Mouse (Mus musculus): Measurements from ENCODE around the gene Slx1b. TPM values are rescaled to one million over a fixed set of nuclear protein-coding genes. Genes with fewer than 3 reads are reported as not detected.

Slx1b gene
- polyA plus RNA-seq, 1 experiment from 2014 or later, result 21.1 TPM

- WGBS, result 90% methylated on average over 5 of the region's 5 CpGs
- no peak for ATAC-seq
- peaks cover 84% of the 10 kb centered on the region for H3K36me3 ChIP-seq
Observed at GRCm38 (mm10) chr7:126668452-126668851, 27.1 kb downstream of the Slx1b start.

GRCm38 (mm10) chr7:126667495-126668090, 28.0 kb downstream of the Slx1b start:
- Histone ChIP-seq H3K9ac (replicated peaks) (no peak overlapping the region), H3K36me3 (peaks cover 82% of the 10 kb centered on the region), H3K27ac (no peak overlapping the region), H3K4me3 (replicated peaks) (no peak overlapping the region), H3K9me3 (no peaks in the 10 kb centered on the region), H3K4me1 (replicated peaks) (no peaks in the 10 kb centered on the region), H3K4me2 (replicated peaks) (no peak overlapping the region), H3K27me3 (no peaks in the 10 kb centered on the region)
- 90% methylated on average over 9 of the region's 9 CpGs for WGBS
- no peak for ATAC-seq

More at GRCm38 (mm10) chr7:126668452-126668851, 27.1 kb downstream of the Slx1b start:
- Histone ChIP-seq H3K4me2 (replicated peaks) (no peak overlapping the region), H3K27ac (no peak overlapping the region), H3K9me3 (no peaks in the 10 kb centered on the region), H3K4me1 (replicated peaks) (no peaks in the 10 kb centered on the region), H3K27me3 (no peaks in the 10 kb centered on the region), H3K4me3 (replicated peaks) (no peak overlapping the region), H3K9ac (replicated peaks) (no peak overlapping the region)

GRCm38 (mm10) chr7:126665269-126665668, 30.3 kb downstream of the Slx1b start:
- no peak overlapping the region for H3K4me3 ChIP-seq (replicated peaks)

GRCm38 (mm10) chr7:126663646-126664045, 31.9 kb downstream of the Slx1b start:
- Histone ChIP-seq H3K9ac (replicated peaks) (no peak overlapping the region), H3K36me3 (peaks cover 65% of the 10 kb centered on the region), H3K4me3 (replicated peaks) (no peak overlapping the region), H3K27ac (no peak overlapping the region), H3K4me2 (replicated peaks) (no peak overlapping the region), H3K9me3 (no peaks in the 10 kb centered on the region), H3K27me3 (no peaks in the 10 kb centered on the region), H3K4me1 (replicated peaks) (no peaks in the 10 kb centered on the region)
- 86% methylated on average over 8 of the region's 8 CpGs for WGBS
- no peak for ATAC-seq

More at GRCm38 (mm10) chr7:126665269-126665668, 30.3 kb downstream of the Slx1b start:
- H3K27ac ChIP-seq, result no peak overlapping the region
- H3K36me3 ChIP-seq, result peaks cover 70% of the 10 kb centered on the region
- H3K9me3 ChIP-seq, result no peaks in the 10 kb centered on the region
- no peak overlapping the region for H3K4me2 ChIP-seq (replicated peaks)
- H3K27me3 ChIP-seq, result no peaks in the 10 kb centered on the region
- no peaks in the 10 kb centered on the region for H3K4me1 ChIP-seq (replicated peaks)
- H3K9ac ChIP-seq (replicated peaks), result no peak overlapping the region
- no peak for ATAC-seq
- WGBS, result 98% methylated on average over 3 of the region's 3 CpGs

GRCm38 (mm10) chr7:126659771-126660170, 35.8 kb downstream of the Slx1b start:
- 86% methylated on average over 3 of the region's 3 CpGs for WGBS
- H3K9me3 ChIP-seq, result no peaks in the 10 kb centered on the region
- ATAC-seq, result no peak
- no peak overlapping the region for H3K27ac ChIP-seq
- no peaks in the 10 kb centered on the region for H3K4me1 ChIP-seq (replicated peaks)
- H3K4me2 ChIP-seq (replicated peaks), result no peak overlapping the region
- no peaks in the 10 kb centered on the region for H3K27me3 ChIP-seq
- no peak overlapping the region for H3K4me3 ChIP-seq (replicated peaks)
- peaks cover 31% of the 10 kb centered on the region for H3K36me3 ChIP-seq
- no peak overlapping the region for H3K9ac ChIP-seq (replicated peaks)

GRCm38 (mm10) chr7:126657522-126657921, 38.1 kb downstream of the Slx1b start:
- Histone ChIP-seq H3K27ac (no peak overlapping the region), H3K4me3 (replicated peaks) (no peak overlapping the region), H3K4me1 (replicated peaks) (no peaks in the 10 kb centered on the region), H3K36me3 (peaks cover 13% of the 10 kb centered on the region), H3K27me3 (no peaks in the 10 kb centered on the region), H3K4me2 (replicated peaks) (no peak overlapping the region), H3K9me3 (no peaks in the 10 kb centered on the region), H3K9ac (replicated peaks) (no peak overlapping the region)
- ATAC-seq, result no peak
- WGBS, result 91% methylated on average over 1 of the region's 1 CpGs

- Histone ChIP-seq H3K27ac (no peak overlapping the region), H3K4me2 (replicated peaks) (no peak overlapping the region), H3K4me1 (replicated peaks) (no peaks in the 10 kb centered on the region), H3K4me3 (replicated peaks) (no peak overlapping the region), H3K36me3 (0 out of 2 replicates have a peak, but pooled peaks cover 2% of the 10 kb centered on the region), H3K27me3 (no peaks in the 10 kb centered on the region), H3K9me3 (no peaks in the 10 kb centered on the region), H3K9ac (replicated peaks) (no peak overlapping the region)
- ATAC-seq, result no peak
- WGBS, result 95% methylated on average over 3 of the region's 3 CpGs
Observed at GRCm38 (mm10) chr7:126655695-126656094, 39.9 kb downstream of the Slx1b start.

- H3K27me3 ChIP-seq, result no peaks in the 10 kb centered on the region
- no peak overlapping the region for H3K9ac ChIP-seq (replicated peaks)
- no peak overlapping the region for H3K27ac ChIP-seq
- no peak for ATAC-seq
- H3K4me2 ChIP-seq (replicated peaks), result no peak overlapping the region
- 91% methylated on average over 2 of the region's 2 CpGs for WGBS
- no peak overlapping the region for H3K4me3 ChIP-seq (replicated peaks)
- H3K4me1 ChIP-seq (replicated peaks), result peaks cover 9% of the 10 kb centered on the region
- H3K9me3 ChIP-seq, result no peaks in the 10 kb centered on the region
- H3K36me3 ChIP-seq, result 0 out of 2 replicates have a peak, but pooled peaks cover 2% of the 10 kb centered on the region
Observed at GRCm38 (mm10) chr7:126653991-126654390, 41.6 kb downstream of the Slx1b start.

GRCm38 (mm10) chr7:126650852-126651251, 44.7 kb downstream of the Slx1b start:
- no peak overlapping the region for H3K4me3 ChIP-seq (replicated peaks)
- no peak for ATAC-seq
- H3K9me3 ChIP-seq, result no peaks in the 10 kb centered on the region
- H3K27ac ChIP-seq, result no peak overlapping the region
- 84% methylated on average over 2 of the region's 2 CpGs for WGBS
- H3K36me3 ChIP-seq, result 0 out of 2 replicates have a peak, but pooled peaks cover 2% of the 10 kb centered on the region
- no peaks in the 10 kb centered on the region for H3K27me3 ChIP-seq
- H3K4me2 ChIP-seq (replicated peaks), result no peak overlapping the region
- peaks cover 9% of the 10 kb centered on the region for H3K4me1 ChIP-seq (replicated peaks)
- H3K9ac ChIP-seq (replicated peaks), result no peak overlapping the region

GRCm38 (mm10) chr7:126649231-126650051, 46.1 kb downstream of the Slx1b start, which contains the start of gene Sgf29:
TSS of gene Sgf29 (plus strand) at chr7:126649309.
- 2% methylated on average over 57 of the region's 57 CpGs for WGBS

GRCm38 (mm10) chr7:126648486-126648885, 47.1 kb downstream of the Slx1b start:
- H3K9me3 ChIP-seq, result no peaks in the 10 kb centered on the region
- ATAC-seq, result 0 out of 2 replicates have a peak, but pooled peaks have one; percentile 25
- no peak overlapping the region for H3K9ac ChIP-seq (replicated peaks)

More at GRCm38 (mm10) chr7:126649231-126650051, 46.1 kb downstream of the Slx1b start, which contains the start of gene Sgf29:
- H3K9ac ChIP-seq (replicated peaks), result peak within 1 kb of the TSS; percentile 70
- H3K4me2 ChIP-seq (replicated peaks), result peak within 1 kb of the TSS; percentile 66
- H3K36me3 ChIP-seq, result 0 out of 2 replicates have a peak, but pooled peaks cover 2% of the 10 kb centered on the region
- H3K27me3 ChIP-seq, result no peaks in the 10 kb centered on the region
- ATAC-seq, result peak; percentile 99
- peak within 1 kb of the TSS; percentile 92 for H3K27ac ChIP-seq
- H3K4me3 ChIP-seq (replicated peaks), result peak within 1 kb of the TSS; percentile 53
- H3K4me1 ChIP-seq (replicated peaks), result peaks cover 9% of the 10 kb centered on the region
- H3K9me3 ChIP-seq, result no peaks in the 10 kb centered on the region

GRCm38 (mm10) chr7:126645708-126646107, 49.9 kb downstream of the Slx1b start:
- Histone ChIP-seq H3K4me3 (replicated peaks) (no peak overlapping the region), H3K27ac (no peak overlapping the region), H3K9me3 (no peaks in the 10 kb centered on the region), H3K9ac (replicated peaks) (no peak overlapping the region), H3K27me3 (no peaks in the 10 kb centered on the region), H3K4me2 (replicated peaks) (no peak overlapping the region), H3K36me3 (no peaks in the 10 kb centered on the region), H3K4me1 (replicated peaks) (peaks cover 9% of the 10 kb centered on the region)
- ATAC-seq, result no peak
- WGBS, result 69% methylated on average over 5 of the region's 5 CpGs

More at GRCm38 (mm10) chr7:126648486-126648885, 47.1 kb downstream of the Slx1b start:
- Histone ChIP-seq H3K4me2 (replicated peaks) (peak overlapping the region; percentile 66), H3K27me3 (no peaks in the 10 kb centered on the region), H3K27ac (no peak overlapping the region), H3K4me3 (replicated peaks) (peak overlapping the region; percentile 53), H3K4me1 (replicated peaks) (peaks cover 9% of the 10 kb centered on the region), H3K36me3 (0 out of 2 replicates have a peak, but pooled peaks cover under 1% of the 10 kb centered on the region)
- 79% methylated on average over 4 of the region's 4 CpGs for WGBS
